Mouse (Mus musculus): Measurements from ENCODE around the gene Abr. TPM values are rescaled to one million over a fixed set of nuclear protein-coding genes. Genes with fewer than 3 reads are reported as not detected.

Gene Abr
- polyA plus RNA-seq, 1 experiment from 2014 or later = 42.7 TPM

GRCm38 (mm10) chr11:76479729-76480128, 142.4 kb downstream of the Abr start:
- H3K4me3 ChIP-seq (ENCODE audit: low read depth, low read length) = no peak overlapping the region
- no peaks in the 10 kb centered on the region for H3K9me3 ChIP-seq (ENCODE audit: control insufficient read depth, low read depth, low read length)
- no peaks in the 10 kb centered on the region for H3K27me3 ChIP-seq (ENCODE audit: control insufficient read depth, insufficient read depth, low read length)
- no peak overlapping the region for H3K27ac ChIP-seq (ENCODE audit: low read length)
- ATAC-seq (ENCODE audit: insufficient number of reproducible peaks, insufficient read depth, low FRiP score, low read depth) = no peak
- H3K4me2 ChIP-seq (replicated peaks; ENCODE audit: low read depth, low read length) = no peak overlapping the region
- H3K4me1 ChIP-seq (ENCODE audit: control insufficient read depth, insufficient read depth, low read length) = peaks cover 22% of the 10 kb centered on the region; the same call in 1 of the 2 replicates
- no peak overlapping the region for H3K9ac ChIP-seq (replicated peaks; ENCODE audit: low read depth, low read length)
- peaks cover 24% of the 10 kb centered on the region for H3K36me3 ChIP-seq (ENCODE audit: control insufficient read depth, insufficient read depth, low read length)
- WGBS = 94% methylated on average over 4 of the region's 4 CpGs

DNA sequence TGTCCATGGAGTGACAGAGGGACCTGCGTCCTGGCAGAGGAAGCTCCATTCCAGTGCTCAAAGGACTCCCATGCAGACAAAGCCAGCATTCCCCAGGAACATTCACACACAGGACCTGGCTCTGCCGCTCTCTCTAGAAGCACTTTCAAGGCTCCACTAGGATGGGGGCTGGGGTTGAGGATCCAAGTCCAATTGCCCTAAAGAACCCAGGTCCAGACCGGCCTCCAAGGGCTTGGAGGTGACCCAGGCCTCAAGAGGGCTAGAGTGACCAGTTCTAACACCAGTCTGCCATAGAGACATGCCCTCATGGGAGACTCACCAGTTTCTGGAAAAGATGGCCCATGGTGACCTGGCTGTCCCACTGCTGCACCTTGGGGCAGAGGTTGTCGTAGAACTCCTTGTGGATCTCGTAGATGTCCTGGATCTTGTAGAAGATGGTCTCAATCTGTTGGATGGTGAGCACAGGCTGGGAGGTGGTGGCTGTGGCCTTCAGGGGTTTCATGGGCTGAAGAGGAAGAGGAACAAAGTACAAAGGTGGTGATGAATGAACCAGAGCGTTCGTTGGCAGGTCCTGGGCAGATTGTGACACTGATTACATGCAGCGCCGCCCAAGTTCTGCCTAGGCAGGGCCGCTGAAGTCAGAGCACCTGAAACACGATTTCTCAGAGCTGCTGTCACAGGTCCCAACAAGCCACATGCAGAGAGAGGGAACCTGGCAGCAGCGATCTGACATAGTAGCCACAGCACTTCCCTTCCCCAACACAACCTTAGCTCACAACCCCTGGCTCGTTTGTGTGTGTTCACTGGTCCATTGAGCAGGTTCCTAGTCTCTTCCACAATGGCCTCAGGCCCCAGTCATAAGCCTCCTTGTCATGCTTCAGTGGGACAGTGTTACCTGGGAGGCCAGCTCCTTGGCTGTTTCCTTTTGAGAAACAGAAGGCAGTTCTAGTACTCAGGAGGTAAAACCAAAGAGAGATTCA, 143.1 kb downstream of the Abr start:
- Histone ChIP-seq H3K4me3 (ENCODE audit: low read depth, low read length) (no peak overlapping the region), H3K4me2 (replicated peaks; ENCODE audit: low read depth, low read length) (no peak overlapping the region), H3K27ac (ENCODE audit: low read length) (peak overlapping the region; percentile 35; the same call in 1 of the 2 replicates), H3K9ac (replicated peaks; ENCODE audit: low read depth, low read length) (no peak overlapping the region), H3K4me1 (ENCODE audit: control insufficient read depth, insufficient read depth, low read length) (peaks cover 19% of the 10 kb centered on the region; the same call in 1 of the 2 replicates), H3K36me3 (ENCODE audit: control insufficient read depth, insufficient read depth, low read length) (peaks cover 24% of the 10 kb centered on the region), H3K27me3 (ENCODE audit: control insufficient read depth, insufficient read depth, low read length) (no peaks in the 10 kb centered on the region), H3K9me3 (ENCODE audit: control insufficient read depth, low read depth, low read length) (no peaks in the 10 kb centered on the region)
- no peak for ATAC-seq (ENCODE audit: insufficient number of reproducible peaks, insufficient read depth, low FRiP score, low read depth)
- WGBS = 82% methylated on average over 13 of the region's 13 CpGs

- Histone ChIP-seq H3K36me3 (ENCODE audit: control insufficient read depth, insufficient read depth, low read length) (peaks cover 24% of the 10 kb centered on the region), H3K27ac (ENCODE audit: low read length) (peak overlapping the region; percentile 82), H3K4me3 (ENCODE audit: low read depth, low read length) (no peak overlapping the region), H3K9me3 (ENCODE audit: control insufficient read depth, low read depth, low read length) (no peaks in the 10 kb centered on the region), H3K4me1 (ENCODE audit: control insufficient read depth, insufficient read depth, low read length) (peaks cover 4% of the 10 kb centered on the region; the same call in 1 of the 2 replicates), H3K27me3 (ENCODE audit: control insufficient read depth, insufficient read depth, low read length) (no peaks in the 10 kb centered on the region), H3K9ac (replicated peaks; ENCODE audit: low read depth, low read length) (no peak overlapping the region), H3K4me2 (replicated peaks; ENCODE audit: low read depth, low read length) (0 out of 2 replicates have a peak overlapping the region, but pooled peaks have one; percentile 0)
- WGBS = 26% methylated on average over 5 of the region's 5 CpGs
- peak; percentile 81 for ATAC-seq (ENCODE audit: insufficient number of reproducible peaks, insufficient read depth, low FRiP score, low read depth)
Measured at GRCm38 (mm10) chr11:76477095-76477525, 145.0 kb downstream of the Abr start.

DNA sequence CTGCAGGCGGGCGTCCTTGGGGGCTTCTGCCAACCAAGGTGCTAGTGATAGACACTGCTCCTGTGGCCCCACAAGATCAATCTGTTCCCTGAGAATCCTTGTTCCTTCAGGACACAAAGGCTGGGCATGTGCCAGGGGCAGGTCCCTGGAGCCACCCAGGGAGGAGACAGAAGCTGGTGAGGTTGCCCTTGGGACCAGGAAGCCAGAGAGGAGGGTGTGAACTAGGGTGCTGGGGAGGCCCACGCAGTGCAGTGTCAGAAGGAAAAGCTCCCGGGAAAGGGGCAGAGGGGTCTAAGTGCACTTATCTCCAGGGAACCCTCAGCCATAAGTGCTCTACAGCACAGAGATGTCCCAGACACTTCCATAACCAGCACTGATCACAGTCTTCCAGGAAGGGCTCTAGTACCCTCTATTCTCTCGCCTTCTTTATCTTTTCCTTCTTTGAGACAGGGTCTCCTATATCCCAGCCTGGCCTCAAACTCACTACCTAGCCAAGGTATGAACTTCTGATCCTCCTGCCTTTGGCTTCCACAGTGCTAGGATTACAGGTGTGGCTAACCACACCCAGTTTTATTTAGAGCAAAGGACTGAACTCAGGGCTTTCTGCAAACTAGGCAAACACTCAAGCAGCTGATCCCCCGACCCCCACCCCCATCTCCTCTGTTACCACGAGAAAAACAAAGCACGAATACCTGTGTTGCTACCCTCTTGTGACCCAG, 145.6 kb downstream of the Abr start:
- Histone ChIP-seq H3K36me3 (ENCODE audit: control insufficient read depth, insufficient read depth, low read length) (peaks cover 24% of the 10 kb centered on the region), H3K4me3 (ENCODE audit: low read depth, low read length) (no peak overlapping the region), H3K4me2 (replicated peaks; ENCODE audit: low read depth, low read length) (0 out of 2 replicates have a peak overlapping the region, but pooled peaks have one; percentile 0), H3K27me3 (ENCODE audit: control insufficient read depth, insufficient read depth, low read length) (no peaks in the 10 kb centered on the region), H3K27ac (ENCODE audit: low read length) (peak overlapping the region; percentile 82), H3K4me1 (ENCODE audit: control insufficient read depth, insufficient read depth, low read length) (peaks cover 4% of the 10 kb centered on the region; the same call in 1 of the 2 replicates), H3K9ac (replicated peaks; ENCODE audit: low read depth, low read length) (no peak overlapping the region), H3K9me3 (ENCODE audit: control insufficient read depth, low read depth, low read length) (no peaks in the 10 kb centered on the region)
- 45% methylated on average over 8 of the region's 8 CpGs for WGBS
- peak; percentile 47; the same call in 1 of the 2 replicates for ATAC-seq (ENCODE audit: insufficient number of reproducible peaks, insufficient read depth, low FRiP score, low read depth)

GRCm38 (mm10) chr11:76472617-76473016, 149.5 kb downstream of the Abr start:
- 30% methylated on average over 5 of the region's 5 CpGs for WGBS
- peaks cover 25% of the 10 kb centered on the region for H3K4me1 ChIP-seq (ENCODE audit: control insufficient read depth, insufficient read depth, low read length)

DNA sequence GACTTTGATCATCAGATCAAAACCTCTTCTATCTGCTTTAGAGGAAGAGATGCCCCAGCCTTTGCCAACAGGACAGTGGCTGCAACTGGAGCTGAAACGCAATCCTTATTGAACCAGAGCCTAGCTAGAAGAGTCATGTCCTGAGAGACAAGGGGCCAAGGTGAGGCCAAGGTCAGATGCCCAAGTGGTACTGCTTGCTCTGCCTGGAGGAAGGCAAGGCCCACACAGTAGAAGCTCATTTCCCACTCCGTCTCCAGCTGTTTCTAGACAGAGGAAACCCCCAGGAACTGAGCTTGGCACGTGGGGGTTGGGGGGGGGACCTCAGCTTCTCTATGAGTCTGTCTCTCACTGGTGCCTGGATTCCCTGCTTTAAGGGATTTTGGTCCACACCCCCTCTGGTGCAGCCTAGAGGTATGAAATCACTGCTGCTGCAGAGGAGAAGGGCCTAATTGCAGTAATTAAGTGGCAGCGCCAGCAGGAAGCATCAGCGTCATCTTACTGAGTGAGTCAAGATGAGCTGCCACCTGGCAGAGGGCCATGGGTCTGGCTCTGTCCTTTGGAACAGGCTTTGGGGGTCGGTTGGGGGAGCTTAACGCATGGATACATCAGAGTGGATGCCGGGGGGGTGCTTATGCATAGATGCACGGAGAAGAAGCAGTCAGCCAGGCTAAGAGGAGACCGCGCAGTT, 152.7 kb downstream of the Abr start:
- Histone ChIP-seq H3K4me1 (ENCODE audit: control insufficient read depth, insufficient read depth, low read length) (peaks cover 31% of the 10 kb centered on the region), H3K9ac (replicated peaks; ENCODE audit: low read depth, low read length) (no peak overlapping the region)
- no peak for ATAC-seq (ENCODE audit: insufficient number of reproducible peaks, insufficient read depth, low FRiP score, low read depth)

More at GRCm38 (mm10) chr11:76472617-76473016, 149.5 kb downstream of the Abr start:
- no peaks in the 10 kb centered on the region for H3K9me3 ChIP-seq (ENCODE audit: control insufficient read depth, low read depth, low read length)
- no peak overlapping the region for H3K4me2 ChIP-seq (replicated peaks; ENCODE audit: low read depth, low read length)
- no peak overlapping the region for H3K4me3 ChIP-seq (ENCODE audit: low read depth, low read length)
- peaks cover 9% of the 10 kb centered on the region for H3K36me3 ChIP-seq (ENCODE audit: control insufficient read depth, insufficient read depth, low read length)
- H3K9ac ChIP-seq (replicated peaks; ENCODE audit: low read depth, low read length) = no peak overlapping the region
- no peaks in the 10 kb centered on the region for H3K27me3 ChIP-seq (ENCODE audit: control insufficient read depth, insufficient read depth, low read length)
- no peak for ATAC-seq (ENCODE audit: insufficient number of reproducible peaks, insufficient read depth, low FRiP score, low read depth)
- no peak overlapping the region for H3K27ac ChIP-seq (ENCODE audit: low read length)

GRCm38 (mm10) chr11:76468347-76468746, 153.8 kb downstream of the Abr start:
- Histone ChIP-seq H3K27me3 (ENCODE audit: control insufficient read depth, insufficient read depth, low read length) (no peaks in the 10 kb centered on the region), H3K4me2 (replicated peaks; ENCODE audit: low read depth, low read length) (peak overlapping the region; percentile 16; the same call in 1 of the 2 replicates), H3K4me1 (ENCODE audit: control insufficient read depth, insufficient read depth, low read length) (peaks cover 31% of the 10 kb centered on the region), H3K27ac (ENCODE audit: low read length) (peak overlapping the region; percentile 59), H3K9me3 (ENCODE audit: control insufficient read depth, low read depth, low read length) (no peaks in the 10 kb centered on the region), H3K4me3 (ENCODE audit: low read depth, low read length) (no peak overlapping the region), H3K36me3 (ENCODE audit: control insufficient read depth, insufficient read depth, low read length) (peaks cover 17% of the 10 kb centered on the region), H3K9ac (replicated peaks; ENCODE audit: low read depth, low read length) (no peak overlapping the region)
- 7% methylated on average over 6 of the region's 6 CpGs for WGBS
- ATAC-seq (ENCODE audit: insufficient number of reproducible peaks, insufficient read depth, low FRiP score, low read depth) = peak; percentile 64; the same call in 1 of the 2 replicates

More for the DNA sequence above, 152.7 kb downstream of the Abr start:
- Histone ChIP-seq H3K4me3 (ENCODE audit: low read depth, low read length) (no peak overlapping the region), H3K4me2 (replicated peaks; ENCODE audit: low read depth, low read length) (no peak overlapping the region), H3K36me3 (ENCODE audit: control insufficient read depth, insufficient read depth, low read length) (peaks cover 7% of the 10 kb centered on the region), H3K27ac (ENCODE audit: low read length) (peak overlapping the region; percentile 39; the same call in 1 of the 2 replicates), H3K9me3 (ENCODE audit: control insufficient read depth, low read depth, low read length) (no peaks in the 10 kb centered on the region), H3K27me3 (ENCODE audit: control insufficient read depth, insufficient read depth, low read length) (no peaks in the 10 kb centered on the region)
- 63% methylated on average over 11 of the region's 11 CpGs for WGBS

Measured in stomach, embryonic 14.5 days (tissue).